Mouse (Mus musculus) frontal cortex, postnatal 14 days (tissue): ENCODE data around the gene Srp54c.

Experiments
- DNase-seq, 2 experiments: peaks; one replicate each; pipeline ENCODE4 v3.0.0; 2022; ENCODE audit warnings: low spot score in 2 of 2

Gene Srp54c

GRCm38 (mm10) chr12:55311841-55312240 is 81.9 kb downstream of the Srp54c start:
- DNase-seq, result no peak
